Mouse (Mus musculus): ENCODE results near the gene Spata2.

Spata2 gene

DNA sequence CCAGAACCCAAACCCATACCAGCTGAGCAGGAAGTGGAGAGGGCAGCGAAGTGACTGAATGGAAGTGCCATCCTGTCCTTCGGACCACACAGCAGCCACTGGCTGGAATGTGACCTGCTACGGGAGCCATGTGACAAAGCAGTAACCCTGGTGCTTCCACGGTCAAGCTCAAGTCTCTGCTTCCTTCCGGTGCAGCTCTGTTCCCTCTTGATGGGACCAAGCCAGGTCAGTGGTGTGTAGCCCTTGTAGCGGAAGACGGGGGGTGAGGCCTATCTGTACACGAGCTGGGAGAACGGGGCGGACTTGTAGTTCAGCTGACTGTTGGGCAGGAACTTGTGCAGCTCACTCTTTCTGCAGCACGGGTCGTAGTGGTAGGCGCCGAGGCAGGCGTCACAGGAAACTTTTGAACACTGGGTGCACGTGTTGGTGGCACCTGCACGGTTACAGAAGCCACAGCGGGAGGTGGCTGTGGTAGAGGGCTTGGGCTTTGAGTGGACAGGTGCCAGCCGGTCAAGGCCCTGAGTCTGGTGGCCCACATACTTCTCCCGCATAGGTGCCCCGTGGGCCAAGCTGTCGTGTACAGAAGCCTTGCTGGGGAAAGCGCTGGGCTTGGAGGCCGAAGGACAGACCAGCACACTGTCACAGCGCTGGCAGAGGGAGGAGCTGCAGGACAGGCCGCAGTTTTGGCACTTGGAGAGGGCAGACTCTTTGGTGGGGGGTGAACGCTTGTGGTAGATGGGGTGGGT is 9.4 kb downstream of the Spata2 start:
- DNase-seq (ENCODE audit: low read depth, low spot score), result no peak

DNA sequence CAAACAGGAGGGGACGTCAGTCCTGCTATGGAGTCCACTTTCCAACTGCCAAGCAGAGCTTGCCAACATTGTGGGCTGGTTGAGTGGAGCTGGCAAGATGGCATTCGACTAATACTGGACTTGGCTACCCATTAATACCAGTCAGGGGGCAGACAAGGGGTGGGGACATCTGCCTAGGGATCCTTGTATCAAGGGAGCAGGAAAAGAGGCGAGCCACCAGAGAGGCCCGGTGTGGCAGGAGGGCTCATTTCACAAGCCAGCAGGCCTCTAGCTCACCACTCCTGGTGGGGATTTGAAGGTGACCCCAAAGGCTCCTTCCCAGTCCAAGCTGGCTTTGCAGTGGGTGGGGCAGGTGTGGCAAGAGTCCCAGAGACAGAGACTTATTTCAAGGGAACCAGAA is 10.0 kb downstream of the Spata2 start:
- DNase-seq (ENCODE audit: low read depth, low spot score), result no peak

DNA sequence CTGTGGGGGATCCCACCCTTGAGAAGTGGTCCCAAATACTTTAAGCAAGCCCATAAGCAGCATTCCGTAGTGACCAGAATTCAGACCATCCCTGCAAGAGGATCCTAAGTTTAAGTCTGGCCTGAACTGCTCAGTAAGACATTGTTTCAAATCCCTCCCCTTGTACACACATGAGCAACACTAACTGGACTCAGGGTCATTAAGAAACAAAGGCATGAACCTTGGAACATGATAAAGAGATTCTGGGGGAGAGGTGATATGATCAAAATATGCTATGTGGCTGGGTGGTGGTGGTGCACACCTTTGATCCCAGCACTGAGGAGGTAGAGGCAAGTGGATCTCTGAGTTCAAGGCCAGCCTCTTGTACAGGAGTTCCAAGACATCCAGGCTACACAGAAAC is 13.2 kb downstream of the Spata2 start:
- DNase-seq (ENCODE audit: low read depth, low spot score), result no peak

DNA sequence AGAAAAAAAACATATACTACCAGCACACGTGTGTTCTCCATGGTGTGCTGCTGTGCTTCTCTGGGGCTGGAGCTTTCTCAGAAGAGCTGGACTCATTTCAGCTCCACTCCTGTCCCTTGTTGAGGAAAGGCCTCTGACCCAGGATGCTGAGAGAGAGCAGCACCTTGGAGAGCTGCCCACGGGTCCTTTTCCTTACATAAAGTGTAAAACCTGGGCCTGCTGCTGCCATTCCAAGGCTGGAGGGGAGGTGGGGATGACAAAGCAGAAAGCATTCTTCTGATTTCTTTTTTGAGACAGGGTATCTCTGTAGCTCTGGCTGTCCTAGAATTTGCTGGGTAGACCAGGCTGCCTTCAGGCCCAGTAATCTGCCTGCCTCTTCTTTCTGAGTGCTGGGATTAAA is 14.6 kb downstream of the Spata2 start:
- no peak for DNase-seq (ENCODE audit: low read depth, low spot score)

DNA sequence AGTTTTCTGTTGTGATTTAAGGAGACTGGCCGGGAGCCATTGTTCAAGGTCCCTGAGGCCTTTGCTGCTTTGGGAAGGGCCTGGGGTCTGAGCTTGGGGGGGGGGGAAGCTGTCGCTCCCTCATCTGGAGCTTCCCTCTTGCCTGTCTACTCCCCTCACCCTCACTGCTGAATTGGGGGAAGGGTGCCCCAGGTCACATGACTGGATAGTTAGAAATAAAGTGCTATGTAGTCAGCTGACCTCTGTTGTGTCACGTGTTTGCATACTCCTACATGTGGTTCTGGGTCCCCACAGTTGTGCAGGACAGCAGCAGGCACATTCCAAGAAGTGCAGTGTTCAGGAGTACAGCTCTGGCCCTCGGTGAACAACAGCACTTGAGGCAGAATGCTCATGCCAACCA is 15.9 kb downstream of the Spata2 start:
- DNase-seq (ENCODE audit: low read depth, low spot score), result no peak

GRCm38 (mm10) chr2:167476200-167476688 is 16.4 kb downstream of the Spata2 start:
- DNase-seq (ENCODE audit: low read depth, low spot score), result no peak

- DNase-seq (ENCODE audit: low read depth, low spot score), result no peak
Measured at GRCm38 (mm10) chr2:167475596-167475995, 17.1 kb downstream of the Spata2 start.

- no peak for DNase-seq (ENCODE audit: low read depth, low spot score)
Measured at GRCm38 (mm10) chr2:167474218-167474617, 18.5 kb downstream of the Spata2 start.

DNA sequence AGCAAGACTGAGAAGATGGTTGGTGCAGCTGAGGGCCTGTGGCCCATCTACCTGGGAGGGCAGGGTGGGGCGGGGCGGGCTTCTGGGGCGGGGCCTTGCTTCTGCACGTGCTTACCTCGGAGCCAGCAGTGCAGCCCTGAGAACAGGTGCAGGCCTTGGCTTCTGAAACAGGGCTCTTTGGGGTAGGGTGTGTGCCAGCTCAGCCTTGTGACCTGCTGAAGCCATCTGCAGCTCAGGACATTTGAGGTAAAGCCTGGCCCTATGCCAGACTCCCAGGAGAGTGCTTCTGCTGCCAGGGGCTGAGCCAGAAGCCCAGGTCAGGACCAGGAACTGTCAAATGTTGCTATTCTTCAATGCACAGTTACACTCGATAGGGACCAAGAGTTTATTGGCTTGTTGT is 21.1 kb downstream of the Spata2 start:
- DNase-seq (ENCODE audit: low read depth, low spot score), result no peak

GRCm38 (mm10) chr2:167470611-167471010 is 22.1 kb downstream of the Spata2 start:
- DNase-seq (ENCODE audit: low read depth, low spot score), result no peak

DNA sequence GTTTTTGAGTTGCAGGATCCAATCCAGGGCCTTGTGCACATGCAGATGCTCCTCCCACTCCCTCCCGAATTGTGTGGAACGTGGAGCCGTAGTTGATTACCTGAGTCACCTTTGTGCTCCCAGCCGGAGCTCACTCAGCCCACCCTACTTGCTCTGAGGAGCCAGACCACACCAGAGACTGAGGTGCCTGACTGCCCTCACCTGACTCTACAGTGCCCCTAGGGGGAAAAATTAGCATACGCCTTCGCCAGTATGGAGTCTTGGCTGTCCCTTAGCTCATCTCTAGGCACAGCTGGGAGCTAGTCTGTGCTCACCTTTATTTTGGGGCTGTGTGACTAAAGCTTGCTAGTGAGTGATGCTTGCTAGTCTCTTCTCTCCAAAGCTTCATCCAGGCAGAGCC is 24.2 kb downstream of the Spata2 start:
- DNase-seq (ENCODE audit: low read depth, low spot score), result no peak

DNA sequence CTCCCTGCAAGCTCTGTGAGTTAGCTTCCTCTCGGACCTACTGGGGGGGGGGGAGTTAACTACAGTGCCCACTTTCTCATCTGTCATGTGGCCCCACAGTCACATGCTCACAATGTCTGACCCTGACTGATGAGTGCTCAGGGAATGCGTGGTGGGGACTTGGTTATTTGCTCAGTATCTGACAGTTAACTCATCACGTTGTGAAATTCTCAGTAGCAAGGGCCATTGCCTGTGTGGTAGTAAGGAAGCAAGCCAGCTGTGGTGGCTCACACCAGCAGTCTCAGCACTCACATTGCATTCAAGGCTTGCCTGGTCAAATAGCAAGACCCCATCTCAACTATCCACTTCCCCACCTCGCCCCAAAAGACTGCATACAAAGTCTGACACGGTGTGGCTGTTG is 25.5 kb downstream of the Spata2 start:
- DNase-seq (ENCODE audit: low read depth, low spot score), result no peak

GRCm38 (mm10) chr2:167465951-167466350 is 26.7 kb downstream of the Spata2 start:
- DNase-seq (ENCODE audit: low read depth, low spot score), result no peak

GRCm38 (mm10) chr2:167463802-167464201 is 28.9 kb downstream of the Spata2 start:
- no peak for DNase-seq (ENCODE audit: low read depth, low spot score)

DNA sequence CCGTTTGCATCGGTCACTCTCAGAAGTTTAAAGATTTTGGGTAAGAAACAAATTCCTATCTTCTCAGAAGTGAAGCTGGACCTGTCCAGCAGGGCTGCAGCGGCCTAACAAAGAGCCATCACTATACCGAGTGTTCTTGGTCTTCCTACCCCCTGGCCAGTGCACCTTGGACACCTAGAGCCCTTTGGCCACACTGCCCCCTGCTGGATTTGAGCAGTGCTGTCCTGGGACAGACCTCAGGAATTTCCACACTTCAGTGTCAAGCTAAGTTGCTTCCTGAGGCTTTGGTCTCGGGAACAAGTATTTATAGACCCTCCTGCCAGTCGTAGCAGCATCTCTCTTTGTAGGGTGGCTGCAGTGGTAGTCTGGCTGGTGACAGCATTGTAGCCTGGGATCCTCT is 29.7 kb downstream of the Spata2 start:
- DNase-seq (ENCODE audit: low read depth, low spot score), result no peak

- DNase-seq (ENCODE audit: low read depth, low spot score), result no peak
Measured at GRCm38 (mm10) chr2:167459071-167459865, 33.4 kb downstream of the Spata2 start.

DNA sequence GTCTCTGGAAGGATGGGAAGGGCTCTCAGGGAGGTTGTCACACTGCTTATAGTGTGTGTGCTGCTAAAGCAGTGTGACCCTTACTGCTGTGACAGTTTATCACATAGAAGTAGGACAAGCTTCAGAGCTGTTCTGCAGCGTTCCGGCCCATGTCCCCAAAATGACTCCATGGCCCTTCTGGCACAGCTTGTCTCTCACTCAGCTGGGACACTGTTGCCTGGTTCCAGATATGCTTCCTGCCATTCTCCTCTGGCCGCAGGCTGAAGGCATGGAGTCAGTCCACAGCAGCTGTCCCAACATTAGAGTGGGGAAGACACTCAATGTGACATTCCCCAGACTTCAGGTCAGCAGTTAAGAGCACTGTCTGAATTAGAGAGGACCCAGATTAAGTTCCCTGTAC is 34.1 kb downstream of the Spata2 start:
- no peak for DNase-seq (ENCODE audit: low read depth, low spot score)

GRCm38 (mm10) chr2:167457213-167457612 is 35.5 kb downstream of the Spata2 start:
- no peak for DNase-seq (ENCODE audit: low read depth, low spot score)

DNA sequence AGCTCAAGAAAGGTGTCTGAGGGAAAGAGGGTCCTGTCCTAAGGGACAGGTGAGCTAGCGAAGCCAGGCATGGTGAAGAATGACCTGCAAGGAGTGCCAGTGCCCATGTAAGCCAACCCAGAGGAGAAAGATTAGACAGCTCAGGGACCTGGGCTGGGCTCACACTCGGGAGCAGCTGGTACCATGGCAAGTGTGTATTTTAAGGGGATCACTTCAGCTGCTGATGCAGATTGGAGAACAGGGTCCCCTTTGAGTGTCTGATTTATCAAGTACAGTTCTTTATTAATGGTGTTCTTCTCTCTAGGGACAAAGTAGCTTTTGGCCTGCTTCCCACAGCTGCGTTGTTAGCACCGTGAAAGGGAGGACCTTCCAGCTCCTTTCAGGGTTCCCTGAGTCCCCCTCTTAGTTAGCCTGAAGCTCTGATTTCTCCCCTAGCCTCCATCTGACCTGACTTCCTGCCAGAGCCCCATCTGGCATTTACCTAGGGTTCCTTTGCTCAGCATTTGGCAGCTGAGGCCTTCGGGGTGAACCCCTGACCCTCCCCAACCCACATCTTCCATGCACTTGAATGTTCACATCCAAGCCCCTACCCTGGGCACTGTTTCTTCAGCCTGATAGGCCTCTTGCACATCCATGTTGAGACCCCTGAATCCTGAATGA is 36.2 kb downstream of the Spata2 start:
- no peak for DNase-seq (ENCODE audit: low read depth, low spot score)

DNA sequence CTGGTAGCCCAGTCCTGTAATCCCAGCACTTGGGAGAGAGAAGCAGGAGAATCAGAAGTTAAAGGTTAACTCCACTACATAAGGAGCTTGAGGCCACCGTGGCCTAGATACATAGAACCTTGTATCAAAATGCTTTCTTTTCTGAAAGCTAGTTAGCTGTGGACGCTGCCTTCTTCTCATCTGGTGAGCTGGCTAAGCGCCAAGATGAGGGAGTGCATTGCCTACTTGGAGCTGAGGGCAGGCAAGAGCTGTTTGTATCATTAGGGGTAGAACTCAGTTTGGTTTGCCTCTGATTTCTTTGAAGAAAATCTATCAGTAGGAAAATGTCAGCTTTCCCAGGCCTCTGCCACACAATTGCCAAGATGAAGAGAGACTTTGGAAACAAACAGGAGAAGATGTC is 38.9 kb downstream of the Spata2 start:
- DNase-seq (ENCODE audit: low read depth, low spot score), result no peak

DNA sequence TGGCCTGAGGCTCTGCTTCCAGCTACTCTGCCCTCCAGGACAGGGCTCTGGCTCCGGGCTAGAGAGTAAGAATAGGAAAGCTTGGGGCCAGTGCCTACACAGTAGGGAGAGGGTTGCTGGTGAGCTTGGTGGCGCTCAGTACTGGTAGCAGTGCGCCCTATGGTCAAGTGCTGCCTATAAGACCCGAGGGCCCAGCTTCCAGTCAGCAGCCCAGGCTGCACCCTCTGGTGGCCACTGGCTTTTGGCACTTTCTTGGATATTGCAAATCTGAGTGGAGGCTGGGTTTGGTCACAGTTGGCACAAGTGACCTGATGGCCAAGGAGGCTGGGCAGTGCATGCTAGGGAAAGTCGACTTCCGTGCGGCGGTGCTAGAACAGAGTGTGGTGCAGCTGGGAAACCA is 42.0 kb downstream of the Spata2 start:
- DNase-seq (ENCODE audit: low read depth, low spot score), result no peak

Measured in retina, adult 2 months (tissue).